Mouse (Mus musculus) bone marrow macrophage, adult 2 months (primary cell): ENCODE results near the gene Abcd2.

Experiments
- CTCF ChIP-seq: IDR thresholded peaks from 2 replicates; pipeline ENCODE4 v1.5.1; 2012; ENCODE audit warnings: low read depth, mild to moderate bottlenecking, low read length, moderate library complexity
- POLR2A ChIP-seq: IDR thresholded peaks from 2 replicates; pipeline ENCODE4 v1.6.1; 2012; ENCODE audit warnings: mild to moderate bottlenecking, low read depth, low read length, borderline replicate concordance

GRCm38 (mm10) chr15:91190519-91191207, 936 bp downstream of the Abcd2 start:
- TF ChIP-seq CTCF: no peak
- TF ChIP-seq POLR2A: no peak
